Mouse (Mus musculus) lung, adult 18-20 months (tissue): ENCODE data around the gene Gm20388.
"Not testable (repeated sequence)": the region's sequence is repeated elsewhere in the genome, so short reads cannot be mapped to it uniquely, and the experiment has no call there.

ENCODE experiments used
- DNase-seq, 2 experiments: peaks; one replicate each; pipeline ENCODE4 v3.0.0; 2022; ENCODE audit warnings: mixed read lengths in 2 of 2

Gene Gm20388

GRCm38 (mm10) chr8:123101244-123101643 is 3190.6 kb downstream of the Gm20388 start:
- no peak for DNase-seq

GRCm38 (mm10) chr8:123101735-123102685 is 3191.4 kb downstream of the Gm20388 start, which contains the start of gene Rpl13:
Gene Rpl13, plus strand, starts transcription at chr8:123102350.
- peak; percentile 97 to 98 for DNase-seq

- not testable (repeated sequence) for DNase-seq
These were observed 3192.2 kb downstream of the Gm20388 start for GRCm38 (mm10) chr8:123102855-123103254.

GRCm38 (mm10) chr8:123103285-123103684 is 3192.6 kb downstream of the Gm20388 start:
- no peak for DNase-seq

- no peak for DNase-seq
These were observed 3193.6 kb downstream of the Gm20388 start for GRCm38 (mm10) chr8:123104046-123104767.

GRCm38 (mm10) chr8:123105553-123106326 is 3195.1 kb downstream of the Gm20388 start:
- no peak for DNase-seq

GRCm38 (mm10) chr8:123106531-123106930 is 3195.9 kb downstream of the Gm20388 start:
- no peak for DNase-seq

GRCm38 (mm10) chr8:123108010-123108409 is 3197.4 kb downstream of the Gm20388 start:
- no peak for DNase-seq

GRCm38 (mm10) chr8:123108953-123109352 is 3198.3 kb downstream of the Gm20388 start:
- no peak for DNase-seq

GRCm38 (mm10) chr8:123110649-123111048 is 3200.0 kb downstream of the Gm20388 start:
- DNase-seq: peak; percentile 37 to 58

- DNase-seq: no peak
These were observed 3202.3 kb downstream of the Gm20388 start for GRCm38 (mm10) chr8:123112892-123113291.

- DNase-seq: no peak
These were observed 3203.3 kb downstream of the Gm20388 start for GRCm38 (mm10) chr8:123113908-123114469.

GRCm38 (mm10) chr8:123114644-123115043 is 3204.0 kb downstream of the Gm20388 start:
- DNase-seq: no peak

- DNase-seq: no peak
These were observed 3206.6 kb downstream of the Gm20388 start, which contains the start of gene Cpne7 for GRCm38 (mm10) chr8:123117127-123117731. Gene Cpne7, plus strand, starts transcription at chr8:123117374.

- no peak for DNase-seq
These were observed 3207.1 kb downstream of the Gm20388 start for GRCm38 (mm10) chr8:123117744-123118143.

GRCm38 (mm10) chr8:123122059-123122458 is 3211.4 kb downstream of the Gm20388 start:
- no peak for DNase-seq

- no peak for DNase-seq
These were observed 3212.0 kb downstream of the Gm20388 start for GRCm38 (mm10) chr8:123122670-123123069.

- DNase-seq: peak; percentile 64 to 65
These were observed 3215.7 kb downstream of the Gm20388 start for GRCm38 (mm10) chr8:123126193-123126816.

GRCm38 (mm10) chr8:123131041-123131440 is 3220.4 kb downstream of the Gm20388 start:
- DNase-seq: no peak

- DNase-seq: no peak
These were observed 3222.3 kb downstream of the Gm20388 start for GRCm38 (mm10) chr8:123132953-123133352.

- DNase-seq: no peak
These were observed 3223.6 kb downstream of the Gm20388 start for GRCm38 (mm10) chr8:123134149-123134713.
